Mouse (Mus musculus): ENCODE results near the gene Sprr2a1.
"Not testable (repeated sequence)": the region's sequence is repeated elsewhere in the genome, so short reads cannot be mapped to it uniquely, and the experiment has no call there.

- not testable (repeated sequence) for TF ChIP-seq CTCF, EP300 (IDR thresholded peaks at IDR 0.05; ENCODE audit: low read depth)
Observed at GRCm38 (mm10) chr3:92244833-92245232, 29.2 kb downstream of the Sprr2a1 start.

Data from liver, postnatal 0 days (tissue).